In genomic region chr3:106936067-106936466, GRCm38 (mm10) we compare ENCODE assay signal across 16 mouse cellular contexts.
DNase-seq lines count a peak whose midpoint lies in the region; ATAC-seq lines count a peak whose summit lies in the region.
"Had no signal": no experiment of that assay in that cellular context is flagged by ENCODE, and none has a peak within 500 bp of the region (broad histone marks: within the 10 kb centered on the region; RNA-seq: fewer than 3 reads in every experiment).

No protein-coding gene starts in this region.

- ATAC-seq in frontal cortex, adult (ENCODE audit: low TSS enrichment): peak; percentile 87
- ATAC-seq: forebrain, embryonic 13.5 days; forebrain, embryonic 15.5 days had no signal

- DNase-seq in frontal cortex, postnatal 10 days (ENCODE audit: low spot score in 2 of 2): no peak
- peak; percentile 29 for DNase-seq in brain, adult 2 months (ENCODE audit: low read depth, low spot score)
- peak; percentile 61 for DNase-seq in telencephalon, adult 2 months (ENCODE audit: low read depth, low spot score)
- no peak for DNase-seq in cerebellum, adult 9-10 months
- DNase-seq: adrenal gland, adult 2 months; adrenal gland, postnatal 10 days; adrenal gland, postnatal 25 days; cerebellum, adult 11-12 months; cerebellum, adult 2 months; cerebellum, adult 9-11 months; cerebellum, postnatal 14 days; cerebellum, postnatal 36 days; embryo, embryonic 11 days had no signal

Comparison
In these comparisons a context has a peak if more than half of its experiments do, and no peak if none do; other contexts are left out.
1. DNase-seq: peak in brain, adult 2 months (single experiment) and telencephalon, adult 2 months (single experiment); none in frontal cortex, postnatal 10 days (0 of 2) and cerebellum, adult 9-10 months (single experiment).